Comparison of ENCODE assay signal across 8 mouse cellular contexts in the genomic region with DNA sequence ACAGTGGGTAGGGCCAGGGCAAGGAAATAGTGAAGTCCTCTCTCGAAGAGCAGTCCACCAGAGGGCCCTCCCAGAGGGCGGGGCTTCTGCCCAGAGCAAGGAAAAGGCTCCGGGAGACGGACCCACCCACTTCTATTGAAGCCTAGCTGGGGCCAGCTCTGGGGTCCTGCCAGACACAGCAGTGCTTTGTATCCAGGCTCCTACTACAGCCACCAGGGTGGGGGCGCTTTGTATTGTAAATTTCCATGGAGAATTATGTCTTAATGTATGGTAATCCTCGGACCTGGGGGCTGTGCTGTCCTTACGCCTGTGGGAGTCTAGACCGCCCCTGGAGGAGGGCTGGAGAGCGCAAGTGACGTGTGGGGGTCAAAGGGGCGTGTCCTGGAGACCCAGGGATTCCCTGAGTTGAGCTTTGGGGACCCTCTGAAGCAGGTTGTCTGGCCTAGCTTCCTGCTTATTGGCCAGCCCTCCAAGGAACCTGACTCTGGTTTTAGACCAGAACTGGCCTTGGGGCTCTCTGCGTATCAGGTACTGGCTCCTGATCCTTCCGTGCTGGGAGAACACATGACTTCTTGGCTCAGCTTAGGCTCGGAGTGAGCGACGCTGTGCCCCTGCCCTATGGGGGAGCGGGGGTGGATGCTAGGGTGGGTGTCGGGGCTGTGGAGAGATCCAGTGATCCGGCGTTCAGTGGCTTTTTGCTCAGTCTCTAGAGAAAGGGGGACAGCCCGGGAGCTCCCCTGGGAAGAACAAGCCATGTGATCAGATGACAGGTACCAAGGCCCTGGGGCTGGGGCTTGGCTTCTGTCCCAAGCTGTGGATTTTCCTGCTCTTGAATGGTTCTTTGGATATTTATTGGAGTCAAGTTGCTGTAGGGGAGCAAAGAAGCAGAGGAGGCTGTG.
A peak's percentile ranks its signal among the peaks of the same experiment; 100 is the strongest.
DNase-seq lines count a peak whose midpoint lies in the region; ATAC-seq lines count a peak whose summit lies in the region.

No protein-coding gene starts in this region.

- H3K4me2 ChIP-seq in embryonic facial prominence, embryonic 15.5 days (replicated peaks), result peak overlapping the region; percentile 37
- H3K4me2 ChIP-seq in intestine, embryonic 14.5 days (ENCODE audit: low read length), result peak overlapping the region; percentile 43

- H3K27me3 ChIP-seq in embryonic facial prominence, embryonic 15.5 days, result no peaks in the 10 kb centered on the region
- H3K27me3 ChIP-seq in intestine, embryonic 14.5 days (replicated peaks; ENCODE audit: control insufficient read depth, insufficient read depth, low read length), result no peaks in the 10 kb centered on the region

- peak; percentile 36 for DNase-seq in adrenal gland, postnatal 14 days
- DNase-seq in adrenal gland, postnatal 4 days (ENCODE audit: low spot score in 2 of 2), result no peak
- DNase-seq in intestine, embryonic 14.5 days (ENCODE audit: low spot score), result peak; percentile 76
- no peak for DNase-seq in spleen, postnatal 10 days (ENCODE audit: low spot score in 2 of 2)
- DNase-seq in thymus, postnatal 36 days, result no peak

- no peak overlapping the region for H3K9ac ChIP-seq in embryonic facial prominence, embryonic 15.5 days
- H3K9ac ChIP-seq in intestine, embryonic 14.5 days (ENCODE audit: low read length), result no peak overlapping the region

- H3K27ac ChIP-seq in embryonic facial prominence, embryonic 15.5 days (replicated peaks), result peak overlapping the region; percentile 45; the same call in 1 of the 2 replicates
- peak overlapping the region; percentile 33; the same call in 1 of the 2 replicates for H3K27ac ChIP-seq in intestine, embryonic 14.5 days (ENCODE audit: low read depth)

- 10% methylated on average over 21 of the region's 21 CpGs for WGBS in embryonic facial prominence, embryonic 15.5 days
- 8% methylated on average over 21 of the region's 21 CpGs for WGBS in intestine, embryonic 14.5 days

- peak; percentile 35; the same call in 1 of the 2 replicates for ATAC-seq in embryonic facial prominence, embryonic 15.5 days (ENCODE audit: insufficient number of reproducible peaks, low FRiP score, low TSS enrichment, low read depth)
- peak; percentile 68 for ATAC-seq in intestine, embryonic 14.5 days (replicated peaks; ENCODE audit: low FRiP score, low TSS enrichment, low read depth)
- peak; percentile 43; the same call in 1 of the 2 replicates for ATAC-seq in megakaryocyte, adult 5-6 weeks (ENCODE audit: poor library complexity, severe bottlenecking)
- no peak for ATAC-seq in inflammation-experienced regulatory T-cells, adult 6 months

- no peaks in the 10 kb centered on the region for H3K9me3 ChIP-seq in embryonic facial prominence, embryonic 15.5 days (replicated peaks)
- H3K9me3 ChIP-seq in intestine, embryonic 14.5 days (ENCODE audit: control insufficient read depth, low read length), result no peaks in the 10 kb centered on the region

- no peaks in the 10 kb centered on the region for H3K36me3 ChIP-seq in embryonic facial prominence, embryonic 15.5 days
- no peaks in the 10 kb centered on the region for H3K36me3 ChIP-seq in intestine, embryonic 14.5 days (ENCODE audit: control insufficient read depth, insufficient read depth, low read length)

- H3K4me3 ChIP-seq in embryonic facial prominence, embryonic 15.5 days (replicated peaks), result no peak overlapping the region; the same call in 1 of the 2 replicates
- peak overlapping the region; percentile 14; the same call in 1 of the 2 replicates for H3K4me3 ChIP-seq in intestine, embryonic 14.5 days (ENCODE audit: low read depth, low read length)

- H3K4me1 ChIP-seq in embryonic facial prominence, embryonic 15.5 days, result peaks cover 91% of the 10 kb centered on the region
- H3K4me1 ChIP-seq in intestine, embryonic 14.5 days (replicated peaks; ENCODE audit: control insufficient read depth, insufficient read depth, low read length), result peaks cover 70% of the 10 kb centered on the region

Comparison
In these comparisons a context has a peak if more than half of its experiments do, and no peak if none do; other contexts are left out.
1. DNase-seq: peak in adrenal gland, postnatal 14 days (single experiment) and intestine, embryonic 14.5 days (single experiment); none in adrenal gland, postnatal 4 days (0 of 2), spleen, postnatal 10 days (0 of 2) and thymus, postnatal 36 days (0 of 2).